Mouse (Mus musculus) kidney, embryonic 14.5 days (tissue): ENCODE data around the gene Runx2. TPM values are rescaled to one million over a fixed set of nuclear protein-coding genes. Genes with fewer than 3 reads are reported as not detected.

Experiments used
- ATAC-seq: fragments of 200-750 bp; cut with Nextera tagmentation; 2 replicates; pipeline ENCODE4 v1.8.0; 2017; ENCODE audit warnings: moderate number of reproducible peaks, mild to moderate bottlenecking, moderate TSS enrichment, moderate library complexity; ENCODE audit not compliant: low FRiP score, low TSS enrichment
- H3K27ac ChIP-seq: fragments of 300-500 bp; sonication (generic); 2 replicates; pipeline ENCODE4 v1.5.1; 2014; ENCODE audit warnings: low read depth, mild to moderate bottlenecking, low read length, moderate library complexity, mixed read lengths
- H3K27me3 ChIP-seq: fragments of 300-500 bp; sonication (generic); 2 replicates; pipeline ENCODE4 v1.6.1; 2014; ENCODE audit warnings: mild to moderate bottlenecking, low read length; ENCODE audit not compliant: control insufficient read depth, insufficient read depth
- H3K36me3 ChIP-seq: fragments of 300-500 bp; sonication (generic); 2 replicates; pipeline ENCODE4 v1.6.1; 2014; ENCODE audit warnings: low read length, mixed read lengths; ENCODE audit not compliant: control insufficient read depth, insufficient read depth
- H3K4me1 ChIP-seq: fragments of 300-500 bp; sonication (generic); 2 replicates; pipeline ENCODE4 v1.6.1; 2014; ENCODE audit warnings: low read length, mixed read lengths; ENCODE audit not compliant: control insufficient read depth, insufficient read depth
- H3K4me2 ChIP-seq: fragments of 300-500 bp; sonication (generic); replicated peaks from 2 replicates; pipeline ENCODE4 v1.6.1; 2014; ENCODE audit warnings: low read depth, mild to moderate bottlenecking, low read length
- H3K4me3 ChIP-seq: fragments of 300-500 bp; sonication (generic); 2 replicates; pipeline ENCODE4 v1.5.1; 2014; ENCODE audit warnings: mild to moderate bottlenecking, low read length
- H3K9ac ChIP-seq: fragments of 300-500 bp; sonication (generic); 2 replicates; pipeline ENCODE4 v1.6.1; 2014; ENCODE audit warnings: low read depth, mild to moderate bottlenecking, low read length, moderate library complexity
- H3K9me3 ChIP-seq: fragments of 300-500 bp; sonication (generic); 2 replicates; pipeline ENCODE4 v1.6.1; 2016; ENCODE audit warnings: low read length; ENCODE audit not compliant: control insufficient read depth
- WGBS: fragments of 180-500 bp; shearing (Covaris S2); extraction: QIAGEN DNeasy Blood & Tissue Kit; methylation state at CpG from one replicate; pipeline ENCODE4 v1.1.7; 2014; 5-methylcytosine and 5-hydroxymethylcytosine counted together
- polyA plus RNA-seq: library from polyadenylated mRNA; unstranded; fragments of >200 nt; fragmentation: Nextera tagmentation; extraction: Ambion mirVana; gene quantifications from 2 replicates; pipeline ENCODE4 v1.2.1, GENCODE M21; 2014

Gene Runx2
- polyA plus RNA-seq, 1 experiment from 2014 or later = 2.4 TPM

GRCm38 (mm10) chr17:44733544-44734310, 80.9 kb downstream of the Runx2 start:
- Histone ChIP-seq H3K9me3 (no peaks in the 10 kb centered on the region), H3K4me3 (peak overlapping the region; percentile 66), H3K4me1 (peaks cover 4% of the 10 kb centered on the region; the same call in 1 of the 2 replicates), H3K36me3 (no peaks in the 10 kb centered on the region), H3K9ac (no peak overlapping the region), H3K27ac (no peak overlapping the region), H3K27me3 (peaks cover 59% of the 10 kb centered on the region), H3K4me2 (peak overlapping the region; percentile 64)
- ATAC-seq = no peak
- 2% methylated on average over 23 of the region's 23 CpGs for WGBS

GRCm38 (mm10) chr17:44728464-44728863, 86.1 kb downstream of the Runx2 start:
- Histone ChIP-seq H3K27ac (no peak overlapping the region), H3K9me3 (no peaks in the 10 kb centered on the region), H3K4me3 (no peak overlapping the region), H3K36me3 (no peaks in the 10 kb centered on the region), H3K4me2 (no peak overlapping the region), H3K9ac (no peak overlapping the region), H3K4me1 (no peaks in the 10 kb centered on the region), H3K27me3 (peaks cover 21% of the 10 kb centered on the region)
- ATAC-seq = no peak
- WGBS = 55% methylated on average over 2 of the region's 2 CpGs

- Histone ChIP-seq H3K27me3 (peaks cover 15% of the 10 kb centered on the region), H3K9ac (no peak overlapping the region), H3K4me2 (no peak overlapping the region), H3K36me3 (no peaks in the 10 kb centered on the region), H3K4me1 (no peaks in the 10 kb centered on the region), H3K9me3 (no peaks in the 10 kb centered on the region), H3K4me3 (no peak overlapping the region), H3K27ac (no peak overlapping the region)
- no peak for ATAC-seq
These were observed 86.9 kb downstream of the Runx2 start for GRCm38 (mm10) chr17:44727675-44728074.

DNA sequence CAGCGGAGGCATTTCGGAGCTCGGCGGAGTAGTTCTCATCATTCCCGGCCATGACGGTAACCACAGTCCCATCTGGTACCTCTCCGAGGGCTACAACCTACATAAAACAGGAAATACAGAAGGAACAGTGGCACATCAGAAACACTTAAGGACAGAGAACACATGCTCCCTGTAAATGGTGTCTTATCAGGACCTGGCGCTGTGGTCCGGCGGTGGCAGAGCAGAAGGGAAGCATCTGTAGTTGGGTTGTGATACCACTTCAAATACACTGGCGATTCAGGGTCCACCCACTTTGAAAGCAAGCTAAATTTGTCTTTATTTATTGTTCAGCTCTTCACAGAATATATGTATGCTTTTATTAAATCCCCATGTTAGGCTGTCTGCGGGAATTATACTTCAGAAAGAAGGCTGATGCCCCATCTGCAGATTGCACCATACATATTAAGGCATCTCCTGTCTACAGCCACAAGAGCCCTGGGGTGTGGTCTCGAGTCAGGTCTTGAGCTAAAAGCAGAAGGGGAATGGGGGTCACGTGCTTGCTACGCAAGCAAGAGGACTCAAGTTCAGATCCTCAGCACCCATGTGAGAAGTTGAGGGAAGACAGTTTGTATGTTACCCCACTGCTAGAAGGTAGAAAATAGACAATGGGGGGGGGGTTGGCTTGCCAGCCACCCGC, 89.7 kb downstream of the Runx2 start:
- Histone ChIP-seq H3K9me3 (no peaks in the 10 kb centered on the region), H3K4me3 (no peak overlapping the region), H3K27me3 (peaks cover 3% of the 10 kb centered on the region; the same call in 1 of the 2 replicates), H3K27ac (no peak overlapping the region), H3K9ac (no peak overlapping the region), H3K4me1 (no peaks in the 10 kb centered on the region), H3K4me2 (no peak overlapping the region), H3K36me3 (no peaks in the 10 kb centered on the region)
- 94% methylated on average over 16 of the region's 16 CpGs for WGBS
- no peak for ATAC-seq

DNA sequence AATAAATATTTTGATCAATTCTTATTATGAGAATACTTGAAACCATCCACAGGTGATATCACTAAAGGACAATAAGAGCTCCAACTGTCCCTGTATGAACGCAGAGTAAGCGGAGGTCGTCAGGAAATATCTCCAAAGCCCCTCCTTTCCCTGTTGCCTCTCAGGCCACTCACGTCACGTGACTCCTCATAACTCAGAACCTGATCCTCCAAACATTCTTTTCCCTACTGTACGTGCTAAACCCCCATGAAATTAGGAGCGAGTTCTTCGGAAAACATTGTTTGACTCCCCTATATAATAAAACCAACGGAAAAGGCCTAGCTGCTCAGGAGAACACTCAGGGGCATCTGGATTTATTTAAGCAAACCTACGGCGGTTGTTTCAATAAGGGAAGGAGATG, 90.3 kb downstream of the Runx2 start:
- H3K9ac ChIP-seq = no peak overlapping the region
- H3K9me3 ChIP-seq = no peaks in the 10 kb centered on the region
- H3K36me3 ChIP-seq = no peaks in the 10 kb centered on the region
- H3K27ac ChIP-seq = no peak overlapping the region
- peaks cover 3% of the 10 kb centered on the region; the same call in 1 of the 2 replicates for H3K27me3 ChIP-seq
- H3K4me3 ChIP-seq = no peak overlapping the region
- H3K4me1 ChIP-seq = no peaks in the 10 kb centered on the region
- WGBS = 77% methylated on average over 11 of the region's 11 CpGs
- H3K4me2 ChIP-seq = no peak overlapping the region
- ATAC-seq = no peak

- Histone ChIP-seq H3K4me3 (no peak overlapping the region), H3K9me3 (no peaks in the 10 kb centered on the region), H3K36me3 (no peaks in the 10 kb centered on the region), H3K4me1 (peaks cover 8% of the 10 kb centered on the region; the same call in 1 of the 2 replicates), H3K27me3 (no peaks in the 10 kb centered on the region), H3K9ac (no peak overlapping the region), H3K27ac (no peak overlapping the region), H3K4me2 (no peak overlapping the region)
- WGBS = 46% methylated on average over 8 of the region's 8 CpGs
- ATAC-seq = no peak
These were observed 92.3 kb downstream of the Runx2 start for GRCm38 (mm10) chr17:44722103-44722792.

- ATAC-seq = no peak
- H3K9me3 ChIP-seq = no peaks in the 10 kb centered on the region
- WGBS = 68% methylated on average over 6 of the region's 6 CpGs
- no peak overlapping the region for H3K4me2 ChIP-seq
- no peak overlapping the region for H3K9ac ChIP-seq
- peaks cover 8% of the 10 kb centered on the region; the same call in 1 of the 2 replicates for H3K4me1 ChIP-seq
- H3K36me3 ChIP-seq = no peaks in the 10 kb centered on the region
- H3K4me3 ChIP-seq = no peak overlapping the region
- H3K27me3 ChIP-seq = no peaks in the 10 kb centered on the region
- no peak overlapping the region for H3K27ac ChIP-seq
These were observed 96.0 kb downstream of the Runx2 start for GRCm38 (mm10) chr17:44718591-44718990.

- no peak for ATAC-seq
- Histone ChIP-seq H3K4me1 (peaks cover 8% of the 10 kb centered on the region; the same call in 1 of the 2 replicates), H3K4me2 (no peak overlapping the region), H3K36me3 (no peaks in the 10 kb centered on the region), H3K9ac (no peak overlapping the region), H3K9me3 (no peaks in the 10 kb centered on the region), H3K27me3 (no peaks in the 10 kb centered on the region), H3K27ac (no peak overlapping the region), H3K4me3 (no peak overlapping the region)
- 16% methylated on average over 6 of the region's 6 CpGs for WGBS
These were observed 96.6 kb downstream of the Runx2 start for GRCm38 (mm10) chr17:44718036-44718435.

DNA sequence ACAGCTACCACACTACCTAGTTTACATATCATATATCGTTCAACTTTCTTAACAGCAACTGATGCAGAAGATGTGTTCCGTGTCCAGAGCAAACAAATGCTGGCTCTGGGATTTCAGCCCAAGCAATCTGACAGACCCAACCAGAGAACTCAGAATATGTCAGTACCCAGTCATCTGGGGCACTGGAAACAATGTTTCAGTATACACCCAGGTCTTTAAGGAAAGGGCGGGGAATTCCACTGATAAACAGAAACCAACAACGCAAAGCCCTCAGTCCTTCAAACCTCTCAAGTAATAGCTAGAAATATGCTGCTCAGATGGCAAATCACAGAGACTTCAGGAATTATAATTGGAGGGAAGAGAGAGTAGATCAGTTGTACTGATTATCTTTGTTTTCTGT, 100.5 kb downstream of the Runx2 start:
- H3K4me3 ChIP-seq = no peak overlapping the region
- H3K4me1 ChIP-seq = peaks cover 17% of the 10 kb centered on the region
- no peak for ATAC-seq
- no peak overlapping the region for H3K4me2 ChIP-seq
- H3K36me3 ChIP-seq = no peaks in the 10 kb centered on the region
- WGBS = 83% methylated on average over 4 of the region's 4 CpGs
- H3K9ac ChIP-seq = no peak overlapping the region
- H3K9me3 ChIP-seq = no peaks in the 10 kb centered on the region
- no peak overlapping the region for H3K27ac ChIP-seq
- no peaks in the 10 kb centered on the region for H3K27me3 ChIP-seq
